Mouse (Mus musculus) C2C12 (cell line): Measurements from ENCODE around the gene Efr3b. TPM values are rescaled to one million over a fixed set of nuclear protein-coding genes. Genes with fewer than 3 reads are reported as not detected.
A peak's percentile ranks its signal among the peaks of the same experiment; 100 is the strongest.

Experiments used
- H3K27me3 ChIP-seq: one replicate; pipeline ENCODE4 v1.6.1; 2011; ENCODE audit not compliant: control insufficient read depth, insufficient read depth, insufficient read length
- H3K36me3 ChIP-seq: one replicate; pipeline ENCODE4 v1.6.1; 2011; ENCODE audit not compliant: control insufficient read depth, insufficient read depth
- H3K4me3 ChIP-seq: one replicate; pipeline ENCODE4 v1.5.1; 2011; ENCODE audit warnings: mild to moderate bottlenecking, control low read depth; ENCODE audit not compliant: poor library complexity, insufficient read depth, severe bottlenecking
- H3K79me2 ChIP-seq: one replicate; pipeline ENCODE4 v1.6.1; 2011; ENCODE audit not compliant: control insufficient read depth, insufficient read depth
- H3K79me3 ChIP-seq: one replicate; pipeline ENCODE4 v1.6.1; 2011; ENCODE audit warnings: low read depth, control low read depth
- H3ac ChIP-seq: one replicate; pipeline ENCODE3; 2011; ENCODE audit warnings: low read depth; ENCODE audit not compliant: control insufficient read depth, insufficient read length
- CEBPB ChIP-seq: IDR thresholded peaks from one replicate; pipeline ENCODE4 v1.6.1; 2011; ENCODE audit warnings: low read depth, mild to moderate bottlenecking, control low read depth, moderate library complexity
- CTCF ChIP-seq: IDR thresholded peaks from one replicate; pipeline ENCODE4 v1.5.1; 2011; ENCODE audit not compliant: control insufficient read depth, insufficient read depth, insufficient read length
- FOSL1 ChIP-seq: IDR thresholded peaks from one replicate; pipeline ENCODE4 v1.8.0; 2011; ENCODE audit warnings: mild to moderate bottlenecking, low read length; ENCODE audit not compliant: poor library complexity, insufficient read depth, severe bottlenecking
- MAX ChIP-seq: IDR thresholded peaks from one replicate; pipeline ENCODE4 v1.6.1; 2011; ENCODE audit warnings: mild to moderate bottlenecking, control low read depth
- MYOD1 ChIP-seq: IDR thresholded peaks from one replicate; pipeline ENCODE4 v1.6.1; 2011; ENCODE audit warnings: low read depth; ENCODE audit not compliant: control insufficient read depth, insufficient read length
- MYOG ChIP-seq: IDR thresholded peaks from one replicate; pipeline ENCODE4 v1.6.1; 2011; ENCODE audit not compliant: control insufficient read depth, insufficient read length; ENCODE audit errors: extremely low read depth
- USF1 ChIP-seq: IDR thresholded peaks from one replicate; pipeline ENCODE4 v1.6.1; 2011; ENCODE audit warnings: low read depth, mild to moderate bottlenecking, control low read depth, moderate library complexity
- long read RNA-seq, 2 experiments: library from polyadenylated mRNA; unstranded; transcript quantifications; one replicate each; pipeline ENCODE4 v2.0.0; 2019 to 2020
- polyA plus RNA-seq: library from polyadenylated mRNA; unstranded; fragments of >200 nt; fragmentation: generic; extraction: Trizol; gene quantifications from one replicate; pipeline ENCODE4 v1.2.1, GENCODE M21; 2012; ENCODE audit warnings: missing spikeins

Efr3b gene
- 0.09 TPM for polyA plus RNA-seq
- long read RNA-seq, experiment 1 = 0 reads
- long read RNA-seq, experiment 2, partial matches to known transcripts = 0 of 1 reads
- long read RNA-seq, experiment 2, other reads (novel, unspliced or antisense) = 1 of 1 reads

- Histone ChIP-seq H3K36me3 (no peaks in the 10 kb centered on the region), H3K79me3 (no peaks in the 10 kb centered on the region), H3ac (peak within 1 kb of the TSS; percentile 43), H3K4me3 (peak within 1 kb of the TSS; percentile 14), H3K79me2 (no peaks in the 10 kb centered on the region), H3K27me3 (peaks cover 14% of the 10 kb centered on the region)
- no peak for TF ChIP-seq MAX
- TF ChIP-seq MYOG = no peak
- no peak for TF ChIP-seq FOSL1
- no peak for TF ChIP-seq CEBPB
- no peak for TF ChIP-seq MYOD1
- TF ChIP-seq CTCF = no peak
- TF ChIP-seq USF1 = no peak
These were observed at the start of gene Efr3b for GRCm38 (mm10) chr12:4038061-4039041. Gene Efr3b, minus strand, starts transcription at chr12:4038915.

- no peak overlapping the region for H3K4me3 ChIP-seq
- H3K79me3 ChIP-seq = peaks cover 3% of the 10 kb centered on the region
- no peaks in the 10 kb centered on the region for H3K27me3 ChIP-seq
- peaks cover 24% of the 10 kb centered on the region for H3K79me2 ChIP-seq
- no peak overlapping the region for H3ac ChIP-seq
- peaks cover 20% of the 10 kb centered on the region for H3K36me3 ChIP-seq
- TF ChIP-seq CEBPB = no peak
These were observed 44.7 kb upstream of the Efr3b start for GRCm38 (mm10) chr12:4083441-4083840.

DNA sequence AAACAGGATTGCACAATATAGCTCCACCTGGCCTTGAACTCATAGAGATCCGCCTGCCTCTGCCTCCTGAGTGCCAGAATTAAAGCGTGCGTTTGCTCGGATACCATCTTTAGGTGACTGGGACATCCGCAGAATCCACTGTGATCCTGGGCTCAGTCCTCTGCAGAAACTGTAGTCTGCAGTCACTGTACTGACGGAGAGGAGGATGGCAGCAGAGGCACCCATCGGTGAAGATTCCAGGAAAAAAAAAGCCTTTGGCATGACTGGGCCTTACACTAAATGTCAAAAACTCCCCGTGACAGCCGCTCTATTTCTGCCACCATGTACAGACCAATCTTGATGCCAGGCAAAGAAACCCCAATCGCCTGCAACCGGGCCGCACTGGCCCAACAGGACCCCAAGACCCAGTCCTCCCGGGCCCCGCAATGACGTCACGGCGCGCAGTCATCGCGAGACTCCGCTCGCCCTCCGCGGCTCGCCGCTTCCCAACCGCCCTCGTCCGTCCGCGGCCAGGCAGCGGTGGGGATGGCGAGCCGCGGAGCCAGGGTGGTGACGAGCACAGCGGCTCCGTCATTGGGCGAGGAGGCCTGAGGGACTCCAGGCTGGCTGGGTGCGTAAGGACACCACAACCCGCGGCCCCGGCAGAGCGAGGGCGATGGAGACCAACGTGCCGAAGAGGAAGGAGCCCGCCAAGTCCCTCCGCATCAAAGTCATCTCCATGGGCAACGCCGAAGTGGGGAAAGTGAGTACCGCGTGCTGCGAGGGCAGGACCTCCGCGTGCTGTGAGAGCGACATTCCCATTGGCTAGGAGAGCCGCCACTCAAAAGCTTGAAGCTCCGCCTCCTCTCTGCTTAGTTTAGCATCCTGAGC lies 43.7 kb upstream of the Efr3b start, which contains the start of gene Dnajc27:
Gene Dnajc27, plus strand, starts transcription at position 452 of the 870 bp plus-strand sequence.
- peaks cover 3% of the 10 kb centered on the region for H3K79me3 ChIP-seq
- H3K79me2 ChIP-seq = peaks cover 24% of the 10 kb centered on the region
- H3K27me3 ChIP-seq = no peaks in the 10 kb centered on the region
- H3K4me3 ChIP-seq = peak within 1 kb of the TSS; percentile 48
- TF ChIP-seq MYOG (no peak), USF1 (peak; percentile 58), MAX (peak; percentile 98), CEBPB (peak; percentile 46), MYOD1 (no peak)
- H3K36me3 ChIP-seq = peaks cover 16% of the 10 kb centered on the region
- H3ac ChIP-seq = peak within 1 kb of the TSS; percentile 86

- Histone ChIP-seq H3K79me2 (peaks cover 21% of the 10 kb centered on the region), H3K27me3 (no peaks in the 10 kb centered on the region), H3K79me3 (peaks cover 3% of the 10 kb centered on the region), H3ac (no peak overlapping the region), H3K36me3 (no peaks in the 10 kb centered on the region), H3K4me3 (no peak overlapping the region)
- peak; percentile 56 for TF ChIP-seq CTCF
- TF ChIP-seq CEBPB = no peak
- no peak for TF ChIP-seq MAX
- TF ChIP-seq MYOG = no peak
- no peak for TF ChIP-seq MYOD1
These were observed 41.6 kb upstream of the Efr3b start for GRCm38 (mm10) chr12:4080311-4080710.

DNA sequence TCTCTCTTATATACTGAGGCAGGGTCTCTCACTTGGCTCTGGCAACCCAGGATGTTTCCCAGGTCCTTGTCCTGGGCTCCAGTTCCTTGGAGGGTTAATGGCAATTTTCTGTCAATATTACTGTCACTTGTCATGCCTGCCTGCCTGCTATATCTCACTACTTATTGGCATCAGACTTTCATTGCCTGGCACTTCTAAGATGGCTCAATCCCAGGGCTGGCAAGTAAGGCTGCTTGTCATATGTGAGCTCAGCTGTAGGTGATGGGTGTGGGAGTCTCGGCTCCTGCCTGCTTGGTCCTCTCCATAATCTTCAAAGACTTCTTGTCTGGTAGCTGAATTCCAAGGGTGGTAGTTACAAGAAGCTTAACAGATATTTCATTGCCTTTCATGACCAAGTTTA lies 39.4 kb upstream of the Efr3b start:
- no peaks in the 10 kb centered on the region for H3K36me3 ChIP-seq
- no peak overlapping the region for H3ac ChIP-seq
- no peak overlapping the region for H3K4me3 ChIP-seq
- TF ChIP-seq MYOD1 = no peak
- TF ChIP-seq MAX = no peak
- TF ChIP-seq FOSL1 = no peak
- TF ChIP-seq CEBPB = no peak
- TF ChIP-seq MYOG = no peak
- TF ChIP-seq USF1 = no peak
- peaks cover 2% of the 10 kb centered on the region for H3K79me2 ChIP-seq
- no peaks in the 10 kb centered on the region for H3K79me3 ChIP-seq
- H3K27me3 ChIP-seq = peaks cover 7% of the 10 kb centered on the region
